Mouse (Mus musculus) liver, embryonic 12.5 days (tissue): ENCODE results near the gene Sipa1l2. TPM values are rescaled to one million over a fixed set of nuclear protein-coding genes. Genes with fewer than 3 reads are reported as not detected.
A peak's percentile ranks its signal among the peaks of the same experiment; 100 is the strongest.

Experiments
- ATAC-seq: fragments of 200-750 bp; cut with Nextera tagmentation; 2 replicates; pipeline ENCODE4 v1.8.0; 2017; ENCODE audit warnings: moderate number of reproducible peaks, mild to moderate bottlenecking, moderate library complexity
- H3K27ac ChIP-seq: fragments of 300-500 bp; sonication (generic); 2 replicates; pipeline ENCODE4 v1.5.1; 2016; ENCODE audit warnings: mild to moderate bottlenecking
- H3K27me3 ChIP-seq: fragments of 300-500 bp; sonication (generic); replicated peaks from 2 replicates; pipeline ENCODE4 v1.6.1; 2016; ENCODE audit warnings: mild to moderate bottlenecking, moderate library complexity
- H3K36me3 ChIP-seq: fragments of 300-500 bp; sonication (generic); 2 replicates; pipeline ENCODE4 v1.6.1; 2016; ENCODE audit warnings: mild to moderate bottlenecking, moderate library complexity
- H3K4me1 ChIP-seq: fragments of 300-500 bp; sonication (generic); 2 replicates; pipeline ENCODE4 v1.6.1; 2016
- H3K4me2 ChIP-seq: fragments of 300-500 bp; sonication (generic); 2 replicates; pipeline ENCODE4 v1.6.1; 2016; ENCODE audit warnings: mild to moderate bottlenecking, moderate library complexity
- H3K4me3 ChIP-seq: fragments of 300-500 bp; sonication (generic); 2 replicates; pipeline ENCODE4 v1.5.1; 2016; ENCODE audit warnings: mild to moderate bottlenecking, moderate library complexity
- H3K9ac ChIP-seq: fragments of 300-500 bp; sonication (generic); 2 replicates; pipeline ENCODE4 v1.6.1; 2016; ENCODE audit warnings: mild to moderate bottlenecking, moderate library complexity
- H3K9me3 ChIP-seq: fragments of 300-500 bp; sonication (generic); replicated peaks from 2 replicates; pipeline ENCODE4 v1.6.1; 2016; ENCODE audit warnings: mild to moderate bottlenecking, moderate library complexity
- WGBS: fragments of 180-500 bp; shearing (Covaris S2); methylation state at CpG from one replicate; pipeline ENCODE4 v1.1.7; 2016; ENCODE audit not compliant: insufficient replicate concordance; 5-methylcytosine and 5-hydroxymethylcytosine counted together
- polyA plus RNA-seq: library from polyadenylated mRNA; unstranded; fragments of >200 nt; fragmentation: Nextera tagmentation; extraction: Ambion mirVana; gene quantifications from 2 replicates; pipeline ENCODE4 v1.2.1, GENCODE M21; 2016

Sipa1l2 gene
- polyA plus RNA-seq, 1 experiment from 2014 or later: 1.9 TPM

DNA sequence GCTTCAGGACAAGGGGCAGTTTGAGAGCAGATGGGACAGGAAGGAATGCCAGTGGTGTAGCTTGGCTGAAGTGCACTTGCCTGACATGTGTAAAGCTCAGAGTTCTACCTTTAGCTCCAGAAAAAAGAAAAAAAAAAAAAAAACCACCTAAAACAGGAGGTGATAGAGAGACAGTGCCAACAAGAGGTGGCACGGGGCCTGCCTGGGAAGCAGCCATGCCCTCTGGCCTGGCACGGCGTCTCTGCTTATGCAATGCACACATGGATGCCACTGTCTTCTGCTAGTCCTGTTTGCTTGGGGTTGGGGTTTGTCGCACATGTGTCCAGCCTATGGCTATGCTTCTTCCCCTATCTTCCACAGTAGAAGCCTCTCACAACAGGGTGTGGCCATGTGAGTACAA lies 2.6 kb upstream of the Sipa1l2 start:
- Histone ChIP-seq H3K9me3 (no peaks in the 10 kb centered on the region), H3K27ac (no peak overlapping the region), H3K4me3 (no peak overlapping the region), H3K9ac (no peak overlapping the region), H3K4me1 (peaks cover 37% of the 10 kb centered on the region), H3K4me2 (no peak overlapping the region), H3K36me3 (no peaks in the 10 kb centered on the region), H3K27me3 (peaks cover 42% of the 10 kb centered on the region)
- ATAC-seq: no peak
- 90% methylated on average over 4 of the region's 4 CpGs for WGBS

GRCm38 (mm10) chr8:125570835-125571465 lies 1.3 kb upstream of the Sipa1l2 start:
- Histone ChIP-seq H3K9ac (no peak overlapping the region), H3K4me3 (no peak overlapping the region), H3K4me1 (peaks cover 37% of the 10 kb centered on the region), H3K27ac (no peak overlapping the region), H3K4me2 (peak overlapping the region; percentile 96), H3K27me3 (peaks cover 54% of the 10 kb centered on the region), H3K36me3 (no peaks in the 10 kb centered on the region), H3K9me3 (no peaks in the 10 kb centered on the region)
- no peak for ATAC-seq
- WGBS: 58% methylated on average over 12 of the region's 12 CpGs

DNA sequence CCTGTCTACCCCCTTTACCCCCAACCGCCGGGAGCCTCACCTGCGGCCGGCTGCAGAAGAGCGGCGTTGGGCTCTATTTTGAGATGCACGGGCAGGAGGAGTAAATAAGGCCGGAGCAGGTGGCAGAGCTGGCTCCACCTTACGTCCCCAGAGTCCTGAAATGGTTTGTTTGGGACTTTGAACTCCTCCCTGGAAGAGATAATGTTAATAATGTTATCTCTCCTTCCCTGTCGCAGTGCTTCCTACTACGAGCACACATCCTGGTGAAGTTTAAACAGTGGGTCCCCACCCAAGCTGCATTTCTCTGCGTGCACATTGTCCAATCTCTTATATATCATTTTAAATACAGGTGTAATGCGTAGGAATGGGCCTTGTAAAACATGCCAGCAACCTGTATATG lies 781 bp upstream of the Sipa1l2 start:
- peaks cover 37% of the 10 kb centered on the region for H3K4me1 ChIP-seq
- peak overlapping the region; percentile 96 for H3K4me2 ChIP-seq
- 6% methylated on average over 13 of the region's 13 CpGs for WGBS
- H3K27me3 ChIP-seq: peaks cover 54% of the 10 kb centered on the region
- 0 out of 2 replicates have a peak overlapping the region, but pooled peaks have one; percentile 33 for H3K27ac ChIP-seq
- no peaks in the 10 kb centered on the region for H3K36me3 ChIP-seq
- no peaks in the 10 kb centered on the region for H3K9me3 ChIP-seq
- ATAC-seq: peak; percentile 16; the same call in 1 of the 2 replicates
- H3K9ac ChIP-seq: peak overlapping the region; percentile 51
- peak overlapping the region; percentile 64 for H3K4me3 ChIP-seq

- H3K27me3 ChIP-seq: peaks cover 54% of the 10 kb centered on the region
- peaks cover 37% of the 10 kb centered on the region for H3K4me1 ChIP-seq
- H3K4me2 ChIP-seq: peak overlapping the region; percentile 96
- H3K9me3 ChIP-seq: no peaks in the 10 kb centered on the region
- ATAC-seq: no peak
- H3K9ac ChIP-seq: peak overlapping the region; percentile 72
- WGBS: 1% methylated on average over 39 of the region's 39 CpGs
- H3K4me3 ChIP-seq: peak overlapping the region; percentile 64
- H3K27ac ChIP-seq: 0 out of 2 replicates have a peak overlapping the region, but pooled peaks have one; percentile 37
- H3K36me3 ChIP-seq: no peaks in the 10 kb centered on the region
Measured at GRCm38 (mm10) chr8:125568851-125569532, 616 bp downstream of the Sipa1l2 start.

GRCm38 (mm10) chr8:125568421-125568850 lies 1.2 kb downstream of the Sipa1l2 start:
- Histone ChIP-seq H3K4me1 (peaks cover 37% of the 10 kb centered on the region), H3K9me3 (no peaks in the 10 kb centered on the region), H3K27me3 (peaks cover 55% of the 10 kb centered on the region), H3K36me3 (no peaks in the 10 kb centered on the region), H3K4me2 (peak overlapping the region; percentile 96), H3K4me3 (peak overlapping the region; percentile 64), H3K27ac (no peak overlapping the region), H3K9ac (no peak overlapping the region)
- no peak for ATAC-seq
- WGBS: 1% methylated on average over 14 of the region's 14 CpGs

DNA sequence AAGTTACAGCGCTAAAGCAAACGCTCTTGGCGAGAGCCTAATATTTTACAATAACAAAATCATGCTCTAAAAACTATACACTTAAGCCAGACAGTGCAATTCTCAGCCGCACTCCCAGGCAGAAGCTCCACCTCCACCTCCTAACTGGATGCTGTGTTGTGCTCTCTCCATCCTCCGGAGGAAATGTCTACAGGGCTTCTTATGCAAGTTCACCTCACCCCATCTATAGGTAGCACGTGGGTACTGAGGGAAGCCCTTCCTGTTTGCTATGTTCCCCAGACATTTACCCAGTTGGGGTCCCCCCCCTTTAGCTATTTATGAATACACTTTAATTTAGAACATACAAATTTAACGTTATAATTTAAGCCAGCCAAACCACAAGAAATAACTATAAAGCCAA lies 2.0 kb downstream of the Sipa1l2 start:
- H3K27me3 ChIP-seq: peaks cover 59% of the 10 kb centered on the region

DNA sequence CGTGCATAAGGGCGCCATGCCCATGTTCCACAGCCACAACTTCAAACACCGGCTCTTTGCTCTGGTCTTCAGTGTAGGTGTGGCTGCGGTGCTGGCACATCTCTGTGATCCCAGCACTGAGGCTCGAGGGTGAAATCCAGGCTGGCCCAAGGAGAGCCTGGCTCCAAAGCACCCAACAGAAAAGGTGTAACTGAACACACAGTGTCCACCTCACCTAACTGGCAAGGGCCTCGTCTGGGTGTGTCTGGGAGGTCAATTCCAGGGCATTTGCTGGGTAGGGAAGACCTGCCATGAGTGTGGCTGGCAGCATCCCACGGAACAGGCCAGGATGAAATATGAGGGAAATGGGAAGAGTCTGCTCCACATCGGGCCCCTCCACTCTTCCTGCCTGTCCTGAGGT lies 6.7 kb downstream of the Sipa1l2 start:
- Histone ChIP-seq H3K27me3 (peaks cover 54% of the 10 kb centered on the region), H3K9me3 (no peaks in the 10 kb centered on the region), H3K9ac (no peak overlapping the region), H3K4me2 (no peak overlapping the region), H3K4me3 (no peak overlapping the region), H3K4me1 (peaks cover 28% of the 10 kb centered on the region), H3K27ac (no peak overlapping the region), H3K36me3 (no peaks in the 10 kb centered on the region)
- WGBS: 68% methylated on average over 8 of the region's 8 CpGs
- no peak for ATAC-seq

More for the DNA sequence above, 2.0 kb downstream of the Sipa1l2 start:
- Histone ChIP-seq H3K27ac (no peak overlapping the region), H3K4me2 (no peak overlapping the region; the same call in 1 of the 2 replicates), H3K4me3 (no peak overlapping the region), H3K9ac (no peak overlapping the region), H3K4me1 (peaks cover 37% of the 10 kb centered on the region), H3K36me3 (no peaks in the 10 kb centered on the region), H3K9me3 (no peaks in the 10 kb centered on the region)
- no peak for ATAC-seq
- WGBS: 50% methylated on average over 7 of the region's 7 CpGs

DNA sequence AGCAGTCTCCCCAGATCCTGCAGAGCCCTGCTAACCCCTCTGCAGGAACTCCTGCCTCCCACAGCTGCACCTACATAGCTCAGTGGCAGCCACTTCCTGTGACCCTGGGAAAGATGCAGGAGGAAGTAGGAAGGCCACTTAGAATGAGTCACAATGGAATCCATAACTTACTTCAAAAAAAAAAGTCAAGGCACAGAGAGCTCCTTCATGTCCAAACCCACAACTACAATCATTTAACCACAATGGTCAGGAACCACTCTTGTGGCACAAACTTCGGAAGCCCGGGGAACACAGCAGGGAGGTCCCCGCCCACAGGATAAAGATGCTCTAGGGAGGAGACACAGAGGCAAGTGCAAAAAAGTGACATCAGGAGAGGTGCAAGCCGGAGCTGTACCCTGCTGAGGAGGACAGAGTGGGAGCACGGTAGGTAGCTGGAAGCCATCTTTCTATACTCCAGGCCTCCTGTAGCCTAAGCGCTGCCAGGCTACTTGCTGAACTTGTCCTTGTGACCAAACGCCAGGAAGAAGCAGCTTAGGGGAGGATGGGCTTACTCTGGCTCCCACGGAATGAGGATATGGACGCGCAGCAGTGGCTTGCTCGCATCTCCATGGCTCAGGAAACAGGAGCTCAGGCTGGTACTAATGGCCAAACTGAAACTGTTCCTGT lies 8.7 kb downstream of the Sipa1l2 start:
- Histone ChIP-seq H3K27me3 (peaks cover 35% of the 10 kb centered on the region; the same call in 1 of the 2 replicates), H3K27ac (no peak overlapping the region), H3K36me3 (no peaks in the 10 kb centered on the region), H3K4me2 (no peak overlapping the region), H3K9ac (no peak overlapping the region), H3K4me1 (peaks cover 29% of the 10 kb centered on the region), H3K4me3 (no peak overlapping the region), H3K9me3 (no peaks in the 10 kb centered on the region)
- ATAC-seq: no peak
- WGBS: 24% methylated on average over 11 of the region's 11 CpGs

GRCm38 (mm10) chr8:125559066-125559653 lies 10.4 kb downstream of the Sipa1l2 start:
- Histone ChIP-seq H3K4me2 (0 out of 2 replicates have a peak overlapping the region, but pooled peaks have one; percentile 28), H3K4me1 (peaks cover 29% of the 10 kb centered on the region), H3K36me3 (no peaks in the 10 kb centered on the region), H3K9me3 (no peaks in the 10 kb centered on the region), H3K27me3 (peaks cover 35% of the 10 kb centered on the region; the same call in 1 of the 2 replicates), H3K27ac (no peak overlapping the region), H3K4me3 (no peak overlapping the region), H3K9ac (no peak overlapping the region)
- 59% methylated on average over 5 of the region's 5 CpGs for WGBS
- no peak for ATAC-seq

DNA sequence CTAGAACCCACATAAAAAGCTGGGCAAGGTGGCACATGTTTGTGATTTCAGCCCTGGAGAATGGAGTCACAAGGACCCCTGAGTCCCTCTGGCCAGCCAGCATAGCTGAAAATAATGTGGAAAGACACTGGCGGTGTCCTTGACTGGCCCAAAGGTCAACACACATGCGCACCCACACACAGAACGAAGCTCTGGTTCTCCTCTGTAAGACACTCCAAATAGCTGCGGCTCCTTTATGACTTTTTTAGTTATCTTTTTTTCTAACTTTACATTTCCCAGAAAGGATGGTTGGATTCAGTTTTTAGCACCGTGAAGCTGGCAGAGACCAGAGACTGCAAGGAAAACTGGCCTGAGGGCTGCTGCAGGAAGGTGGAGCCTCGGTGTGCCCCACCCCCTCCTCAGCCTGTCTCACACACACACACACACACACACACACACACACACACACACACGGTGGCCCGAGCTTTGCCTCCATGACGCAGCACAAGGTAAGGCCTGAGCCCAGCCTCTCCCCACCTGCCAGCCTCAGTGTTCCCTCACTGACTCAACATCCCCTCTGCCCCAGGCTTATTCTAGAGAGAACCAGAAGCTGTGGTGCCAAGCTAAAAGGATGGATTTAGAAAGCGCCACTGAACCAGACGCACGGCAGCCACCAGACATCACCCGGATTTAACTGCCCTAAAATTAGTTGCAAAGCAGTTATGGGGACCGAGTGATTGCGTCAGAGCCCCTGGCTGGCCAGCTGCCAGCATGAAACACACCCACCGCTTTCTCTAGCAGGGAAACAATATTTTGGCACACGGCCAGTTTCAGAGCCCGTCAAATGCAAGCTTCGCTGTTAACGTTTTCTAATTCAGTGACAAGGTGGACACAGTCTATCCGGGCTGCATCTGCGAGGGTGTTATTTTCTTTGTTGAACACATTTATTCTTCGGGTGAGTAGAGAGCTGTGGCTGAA lies 11.2 kb downstream of the Sipa1l2 start:
- no peak overlapping the region for H3K4me3 ChIP-seq
- peak overlapping the region; percentile 28 for H3K4me2 ChIP-seq
- H3K27me3 ChIP-seq: peaks cover 34% of the 10 kb centered on the region; the same call in 1 of the 2 replicates
- WGBS: 47% methylated on average over 23 of the region's 23 CpGs
- H3K9ac ChIP-seq: no peak overlapping the region
- no peaks in the 10 kb centered on the region for H3K36me3 ChIP-seq
- no peaks in the 10 kb centered on the region for H3K9me3 ChIP-seq
- 0 out of 2 replicates have a peak overlapping the region, but pooled peaks have one; percentile 6 for H3K27ac ChIP-seq
- ATAC-seq: no peak
- H3K4me1 ChIP-seq: peaks cover 29% of the 10 kb centered on the region
